14 mouse cellular contexts compared by ENCODE assay signal in the genomic region with DNA sequence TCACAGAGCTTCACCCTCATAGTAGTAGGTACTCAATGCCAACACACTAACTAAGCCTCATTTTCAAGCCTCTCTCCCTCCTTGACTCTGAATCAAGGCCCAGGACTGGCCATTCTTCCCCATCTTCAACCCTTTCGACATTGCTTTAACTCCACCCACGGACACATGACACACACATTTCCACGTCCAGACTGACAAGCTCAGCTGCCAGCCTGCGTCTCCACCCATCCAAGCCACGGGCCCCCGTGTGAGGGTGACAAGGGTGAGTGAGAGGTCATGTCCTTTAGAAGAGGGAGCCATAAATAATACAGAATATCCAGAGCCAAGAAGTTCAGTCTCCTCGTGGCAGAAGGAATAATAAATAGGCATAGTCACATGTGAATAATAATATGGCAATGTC. TPM values are rescaled to one million over a fixed set of nuclear protein-coding genes. Genes with fewer than 3 reads are reported as not detected.
DNase-seq lines count a peak whose midpoint lies in the region; ATAC-seq and TF ChIP-seq lines count a peak whose summit lies in the region.
"Had no signal": no experiment of that assay in that cellular context is flagged by ENCODE, and none has a peak within 500 bp of the region (broad histone marks: within the 10 kb centered on the region; RNA-seq: fewer than 3 reads in every experiment).

No protein-coding gene starts in this region.

- no peak for TF ChIP-seq CTCF in lung, adult 2 months (IDR thresholded peaks at IDR 0.05; ENCODE audit: insufficient read depth, low read length)

- TF ChIP-seq POLR2A in lung, adult 2 months (IDR thresholded peaks at IDR 0.05; ENCODE audit: borderline replicate concordance, extremely low read depth, low read depth, low read length) = no peak
- TF ChIP-seq POLR2A in myocyte (IDR thresholded peaks at IDR 0.05; ENCODE audit: insufficient read length, low read depth) = no peak

- H3K4me1 ChIP-seq in lung, adult 2 months (ENCODE audit: control insufficient read depth, insufficient read depth, low read length) = no peaks in the 10 kb centered on the region
- H3K4me1 ChIP-seq in heart, embryonic 14.5 days (ENCODE audit: control insufficient read depth in 2 of 2, insufficient read depth in 2 of 2, low read length in 2 of 2) = peaks cover 37 to 48% of the 10 kb centered on the region in 2 experiments

- H3K36me3 ChIP-seq in heart, embryonic 14.5 days (ENCODE audit: control insufficient read depth, insufficient read depth, low read length) = no peaks in the 10 kb centered on the region
- H3K36me3 ChIP-seq in myocyte (ENCODE audit: control insufficient read depth, insufficient read depth) = no peaks in the 10 kb centered on the region
- H3K36me3 ChIP-seq: midbrain, embryonic 12.5 days had no signal

- peak overlapping the region; percentile 30 to 77; a peak in 3 of 4 replicates for H3K27ac ChIP-seq in heart, embryonic 14.5 days (replicated peaks in 1 of 2; ENCODE audit: control insufficient read depth in 1 of 2, insufficient read depth in 1 of 2, low read depth in 2 of 2, low read length in 2 of 2)
- H3K27ac ChIP-seq: kidney, postnatal 0 days; midbrain, embryonic 12.5 days had no signal

- H3K9me3 ChIP-seq in heart, embryonic 14.5 days (ENCODE audit: control insufficient read depth, low read length) = peaks cover 4% of the 10 kb centered on the region; the same call in 1 of the 2 replicates
- H3K9me3 ChIP-seq: midbrain, embryonic 12.5 days had no signal

- ATAC-seq in heart, embryonic 14.5 days (ENCODE audit: insufficient number of reproducible peaks, insufficient read depth, low FRiP score, low read depth) = peak; percentile 64
- ATAC-seq in granulocyte monocyte progenitor cell, adult 5-6 weeks (replicated peaks; ENCODE audit: poor library complexity, severe bottlenecking) = no peak
- ATAC-seq: inflammation-experienced regulatory T-cells, adult 6 months had no signal

- peak overlapping the region; percentile 18; the same call in 1 of the 2 replicates for H3K4me2 ChIP-seq in heart, embryonic 14.5 days (ENCODE audit: low read length)
- H3K4me2 ChIP-seq in myocyte (ENCODE audit: low read depth) = peak overlapping the region; percentile 24
- H3K4me2 ChIP-seq: liver, embryonic 11.5 days; midbrain, embryonic 12.5 days had no signal

- H3K79me2 ChIP-seq in myocyte (ENCODE audit: control insufficient read depth, insufficient read depth) = no peaks in the 10 kb centered on the region

- DNase-seq in cerebellum, adult 9-10 months = peak; percentile 69
- no peak for DNase-seq in cerebellum, postnatal 4 days (ENCODE audit: low spot score in 2 of 2)
- peak; percentile 43 for DNase-seq in lung, postnatal 10 days
- no peak for DNase-seq in lung, adult 2 months
- DNase-seq in right cerebral cortex, postnatal 36 days (ENCODE audit: low spot score in 2 of 2) = no peak
- DNase-seq: adrenal gland, postnatal 14 days; thymus, postnatal 25 days had no signal

- no peak overlapping the region for H3ac ChIP-seq in myocyte (ENCODE audit: control insufficient read depth, insufficient read length)

- 32% methylated on average over 7 of the region's 7 CpGs for WGBS in lung, adult 2 months
- 25% methylated on average over 7 of the region's 7 CpGs for WGBS in heart, embryonic 14.5 days

- H3K4me3 ChIP-seq in lung, adult 2 months (replicated peaks; ENCODE audit: extremely low read depth, low read depth, low read length) = no peak overlapping the region
- H3K4me3 ChIP-seq in heart, embryonic 14.5 days (ENCODE audit: control insufficient read depth in 1 of 2, insufficient read depth in 1 of 2, low read depth in 1 of 2, low read length in 2 of 2) = no peak overlapping the region
- no peak overlapping the region for H3K4me3 ChIP-seq in myocyte
- H3K4me3 ChIP-seq: midbrain, embryonic 12.5 days had no signal

- no peaks in the 10 kb centered on the region for H3K27me3 ChIP-seq in heart, embryonic 14.5 days (ENCODE audit: control insufficient read depth, insufficient read depth, low read length)
- H3K27me3 ChIP-seq in myocyte (ENCODE audit: control insufficient read depth, insufficient read depth, insufficient read length) = no peaks in the 10 kb centered on the region

- H3K9ac ChIP-seq in heart, embryonic 14.5 days (ENCODE audit: low read length) = no peak overlapping the region; the same call in 1 of the 2 replicates
- H3K9ac ChIP-seq: midbrain, embryonic 12.5 days had no signal

TF ChIP-seq in myocyte, 11 proteins besides CTCF, POLR2A, EP300 and RAD21:
- no peak for TF ChIP-seq USF1 (IDR thresholded peaks at IDR 0.05; ENCODE audit: low read depth)
- no peak for TF ChIP-seq E2F4 (IDR thresholded peaks at IDR 0.05; ENCODE audit: insufficient read depth)
- no peak for TF ChIP-seq TCF12 (IDR thresholded peaks at IDR 0.05; ENCODE audit: insufficient read depth, poor library complexity, severe bottlenecking)
- TF ChIP-seq MAX (IDR thresholded peaks at IDR 0.05; ENCODE audit: low read depth) = no peak
- TF ChIP-seq REST (IDR thresholded peaks at IDR 0.05; ENCODE audit: insufficient read depth, insufficient read length) = no peak
- no peak for TF ChIP-seq SRF (IDR thresholded peaks at IDR 0.05; ENCODE audit: control insufficient read depth, insufficient read length, low read depth)
- TF ChIP-seq TCF3 (IDR thresholded peaks at IDR 0.05; ENCODE audit: insufficient read length, low read depth) = peak; percentile 44
- TF ChIP-seq CEBPB (IDR thresholded peaks at IDR 0.05; ENCODE audit: insufficient read depth, poor library complexity, severe bottlenecking) = no peak
- no peak for TF ChIP-seq POLR2AphosphoS2 (IDR thresholded peaks at IDR 0.05; ENCODE audit: insufficient read length, low read depth)
- TF ChIP-seq MYOG (IDR thresholded peaks at IDR 0.05; ENCODE audit: control insufficient read depth in 1 of 3, insufficient read depth in 1 of 3, insufficient read length in 2 of 3, low read depth in 2 of 3) = peak in 2 of 3 experiments; percentile 19 to 71
- peak; percentile 75 to 99 (median 93) for TF ChIP-seq MYOD1 (IDR thresholded peaks at IDR 0.05; ENCODE audit: control insufficient read depth in 1 of 3, insufficient read length in 2 of 3, low read depth in 2 of 3)

RNA-seq across cellular contexts. Expression of gene Atp2a2, which starts 7.6 kb away (rescaled TPM):
- 90.8 and 126 TPM in 2 replicates for polyA plus RNA-seq in lung, adult 2 months (2012; rRNA removed)
- polyA plus RNA-seq in heart, embryonic 14.5 days (2014; fragmentation: Nextera tagmentation; extraction: Ambion mirVana) = 472 and 483 TPM in 2 replicates
- polyA plus RNA-seq in myocyte (2012; fragmentation: generic; extraction: Trizol) = 295 TPM
- total RNA-seq in granulocyte monocyte progenitor cell, adult 5-6 weeks (2014; fragmentation: Nextera tagmentation) = 71.0 and 77.6 TPM in 2 replicates
- total RNA-seq in granulocyte monocyte progenitor cell, adult 5-6 weeks (2017) = 112 and 118 TPM in 2 replicates

Comparison
In these comparisons a context has a peak if more than half of its experiments do, and no peak if none do; other contexts are left out.
1. DNase-seq: peak in cerebellum, adult 9-10 months (single experiment) and lung, postnatal 10 days (single experiment); none in cerebellum, postnatal 4 days (0 of 2), lung, adult 2 months (single experiment) and right cerebral cortex, postnatal 36 days (0 of 2).